Mouse (Mus musculus): ENCODE results near the gene Irx4. TPM values are rescaled to one million over a fixed set of nuclear protein-coding genes. Genes with fewer than 3 reads are reported as not detected.

The Irx4 gene
- polyA plus RNA-seq, 1 experiment from 2014 or later: 1.1 TPM

- Histone ChIP-seq H3K27me3 (ENCODE audit: poor library complexity, severe bottlenecking) (peaks cover 96% of the 10 kb centered on the region), H3K4me1 (peaks cover 47% of the 10 kb centered on the region), H3K27ac (no peak overlapping the region), H3K4me3 (no peak overlapping the region), H3K36me3 (replicated peaks) (no peaks in the 10 kb centered on the region), H3K9me3 (no peaks in the 10 kb centered on the region)
- DNase-seq (ENCODE audit: extremely low spot score, low spot score): no peak
Observed at GRCm38 (mm10) chr13:73272794-73273282, 12.6 kb downstream of the Irx4 start.

- DNase-seq (ENCODE audit: extremely low spot score, low spot score): no peak
- H3K36me3 ChIP-seq (replicated peaks): no peaks in the 10 kb centered on the region
- H3K9me3 ChIP-seq: no peaks in the 10 kb centered on the region
- H3K27ac ChIP-seq: no peak overlapping the region
- no peak overlapping the region for H3K4me3 ChIP-seq
- 28% methylated on average over 1 of the region's 1 CpGs for WGBS
- peaks cover 89% of the 10 kb centered on the region for H3K27me3 ChIP-seq (ENCODE audit: poor library complexity, severe bottlenecking)
- H3K4me1 ChIP-seq: peaks cover 43% of the 10 kb centered on the region
Observed at GRCm38 (mm10) chr13:73273536-73273935, 13.3 kb downstream of the Irx4 start.

- no peaks in the 10 kb centered on the region for H3K36me3 ChIP-seq (replicated peaks)
- DNase-seq (ENCODE audit: extremely low spot score, low spot score): no peak
- WGBS: 89% methylated on average over 6 of the region's 6 CpGs
- H3K4me3 ChIP-seq: no peak overlapping the region
- no peak overlapping the region for H3K27ac ChIP-seq
- H3K27me3 ChIP-seq (ENCODE audit: poor library complexity, severe bottlenecking): peaks cover 51% of the 10 kb centered on the region
- H3K9me3 ChIP-seq: no peaks in the 10 kb centered on the region
- H3K4me1 ChIP-seq: peaks cover 15% of the 10 kb centered on the region
Observed at GRCm38 (mm10) chr13:73277361-73277760, 17.1 kb downstream of the Irx4 start.

GRCm38 (mm10) chr13:73277797-73278196 is 17.5 kb downstream of the Irx4 start:
- WGBS: 72% methylated on average over 1 of the region's 1 CpGs
- peaks cover 47% of the 10 kb centered on the region for H3K27me3 ChIP-seq (ENCODE audit: poor library complexity, severe bottlenecking)
- no peaks in the 10 kb centered on the region for H3K9me3 ChIP-seq
- H3K4me1 ChIP-seq: peaks cover 11% of the 10 kb centered on the region
- no peak for DNase-seq (ENCODE audit: extremely low spot score, low spot score)
- H3K4me3 ChIP-seq: no peak overlapping the region
- no peak overlapping the region for H3K27ac ChIP-seq
- H3K36me3 ChIP-seq (replicated peaks): no peaks in the 10 kb centered on the region

GRCm38 (mm10) chr13:73279196-73279595 is 18.9 kb downstream of the Irx4 start:
- Histone ChIP-seq H3K27ac (no peak overlapping the region), H3K4me3 (no peak overlapping the region), H3K4me1 (peaks cover 4% of the 10 kb centered on the region; the same call in 1 of the 2 replicates), H3K36me3 (replicated peaks) (no peaks in the 10 kb centered on the region), H3K27me3 (ENCODE audit: poor library complexity, severe bottlenecking) (peaks cover 33% of the 10 kb centered on the region), H3K9me3 (no peaks in the 10 kb centered on the region)
- DNase-seq (ENCODE audit: extremely low spot score, low spot score): no peak
- 69% methylated on average over 1 of the region's 1 CpGs for WGBS

GRCm38 (mm10) chr13:73282407-73282806 is 22.1 kb downstream of the Irx4 start:
- WGBS: 72% methylated on average over 2 of the region's 2 CpGs
- H3K27ac ChIP-seq: no peak overlapping the region
- no peaks in the 10 kb centered on the region for H3K36me3 ChIP-seq (replicated peaks)
- no peaks in the 10 kb centered on the region; the same call in 1 of the 2 replicates for H3K4me1 ChIP-seq
- DNase-seq (ENCODE audit: extremely low spot score, low spot score): no peak
- no peaks in the 10 kb centered on the region for H3K9me3 ChIP-seq
- no peak overlapping the region for H3K4me3 ChIP-seq
- H3K27me3 ChIP-seq (ENCODE audit: poor library complexity, severe bottlenecking): 0 out of 2 replicates have a peak, but pooled peaks cover under 1% of the 10 kb centered on the region

GRCm38 (mm10) chr13:73283534-73283933 is 23.3 kb downstream of the Irx4 start:
- Histone ChIP-seq H3K27me3 (ENCODE audit: poor library complexity, severe bottlenecking) (no peaks in the 10 kb centered on the region), H3K4me1 (no peaks in the 10 kb centered on the region; the same call in 1 of the 2 replicates), H3K9me3 (no peaks in the 10 kb centered on the region), H3K27ac (no peak overlapping the region), H3K36me3 (replicated peaks) (no peaks in the 10 kb centered on the region), H3K4me3 (no peak overlapping the region)
- DNase-seq (ENCODE audit: extremely low spot score, low spot score): no peak
- 88% methylated on average over 1 of the region's 1 CpGs for WGBS

- Histone ChIP-seq H3K4me3 (no peak overlapping the region), H3K27ac (no peak overlapping the region), H3K9me3 (no peaks in the 10 kb centered on the region), H3K36me3 (replicated peaks) (no peaks in the 10 kb centered on the region), H3K27me3 (ENCODE audit: poor library complexity, severe bottlenecking) (peaks cover 6% of the 10 kb centered on the region; the same call in 1 of the 2 replicates), H3K4me1 (0 out of 2 replicates have a peak, but pooled peaks cover 3% of the 10 kb centered on the region)
- 85% methylated on average over 6 of the region's 6 CpGs for WGBS
- DNase-seq (ENCODE audit: extremely low spot score, low spot score): no peak
Observed at GRCm38 (mm10) chr13:73290206-73290605, 29.9 kb downstream of the Irx4 start.

GRCm38 (mm10) chr13:73291102-73291501 is 30.8 kb downstream of the Irx4 start:
- peaks cover 6% of the 10 kb centered on the region; the same call in 1 of the 2 replicates for H3K27me3 ChIP-seq (ENCODE audit: poor library complexity, severe bottlenecking)
- no peak for DNase-seq (ENCODE audit: extremely low spot score, low spot score)
- H3K4me3 ChIP-seq: no peak overlapping the region
- 0 out of 2 replicates have a peak, but pooled peaks cover 3% of the 10 kb centered on the region for H3K4me1 ChIP-seq
- H3K36me3 ChIP-seq (replicated peaks): no peaks in the 10 kb centered on the region
- H3K27ac ChIP-seq: no peak overlapping the region
- H3K9me3 ChIP-seq: no peaks in the 10 kb centered on the region
- 41% methylated on average over 2 of the region's 2 CpGs for WGBS

GRCm38 (mm10) chr13:73298717-73299116 is 38.4 kb downstream of the Irx4 start:
- H3K4me1 ChIP-seq: no peaks in the 10 kb centered on the region
- peaks cover 6% of the 10 kb centered on the region for H3K27me3 ChIP-seq (ENCODE audit: poor library complexity, severe bottlenecking)

GRCm38 (mm10) chr13:73299322-73299721 is 39.0 kb downstream of the Irx4 start:
- Histone ChIP-seq H3K9me3 (no peaks in the 10 kb centered on the region), H3K27ac (no peak overlapping the region), H3K4me3 (no peak overlapping the region), H3K36me3 (replicated peaks) (no peaks in the 10 kb centered on the region), H3K27me3 (ENCODE audit: poor library complexity, severe bottlenecking) (peaks cover 12% of the 10 kb centered on the region), H3K4me1 (no peaks in the 10 kb centered on the region)
- no peak for DNase-seq (ENCODE audit: extremely low spot score, low spot score)
- WGBS: 87% methylated on average over 5 of the region's 5 CpGs

More at GRCm38 (mm10) chr13:73298717-73299116, 38.4 kb downstream of the Irx4 start:
- no peak overlapping the region for H3K4me3 ChIP-seq
- DNase-seq (ENCODE audit: extremely low spot score, low spot score): no peak
- no peaks in the 10 kb centered on the region for H3K9me3 ChIP-seq
- H3K27ac ChIP-seq: no peak overlapping the region
- 63% methylated on average over 4 of the region's 4 CpGs for WGBS
- H3K36me3 ChIP-seq (replicated peaks): no peaks in the 10 kb centered on the region

GRCm38 (mm10) chr13:73304729-73305128 is 44.5 kb downstream of the Irx4 start:
- Histone ChIP-seq H3K4me1 (peaks cover 30% of the 10 kb centered on the region), H3K36me3 (replicated peaks) (no peaks in the 10 kb centered on the region), H3K4me3 (no peak overlapping the region), H3K9me3 (no peaks in the 10 kb centered on the region), H3K27me3 (ENCODE audit: poor library complexity, severe bottlenecking) (peaks cover 52% of the 10 kb centered on the region), H3K27ac (peak overlapping the region; percentile 20; the same call in 1 of the 2 replicates)
- DNase-seq (ENCODE audit: extremely low spot score, low spot score): no peak
- WGBS: 65% methylated on average over 6 of the region's 6 CpGs

- Histone ChIP-seq H3K4me1 (peaks cover 34% of the 10 kb centered on the region), H3K4me3 (no peak overlapping the region), H3K27ac (peak overlapping the region; percentile 66), H3K36me3 (replicated peaks) (no peaks in the 10 kb centered on the region), H3K9me3 (no peaks in the 10 kb centered on the region), H3K27me3 (ENCODE audit: poor library complexity, severe bottlenecking) (peaks cover 58% of the 10 kb centered on the region)
- 31% methylated on average over 8 of the region's 8 CpGs for WGBS
- no peak for DNase-seq (ENCODE audit: extremely low spot score, low spot score)
Observed at GRCm38 (mm10) chr13:73305398-73306084, 45.3 kb downstream of the Irx4 start.

Measured in forebrain, embryonic 10.5 days (tissue).